In genomic region chr12:32007646-32008045, GRCm38 (mm10) we compare ENCODE assay signal across 24 mouse cellular contexts. TPM values are rescaled to one million over a fixed set of nuclear protein-coding genes. Genes with fewer than 3 reads are reported as not detected.
A peak's percentile ranks its signal among the peaks of the same experiment; 100 is the strongest.
DNase-seq lines count a peak whose midpoint lies in the region; ATAC-seq and TF ChIP-seq lines count a peak whose summit lies in the region.
"Had no signal": no experiment of that assay in that cellular context is flagged by ENCODE, and none has a peak within 500 bp of the region (broad histone marks: within the 10 kb centered on the region; RNA-seq: fewer than 3 reads in every experiment).

No protein-coding gene starts in this region.

- WGBS in liver, postnatal 0 days (ENCODE audit: insufficient replicate concordance): 88% methylated on average over 4 of the region's 4 CpGs
- WGBS in midbrain, embryonic 16.5 days: 68% methylated on average over 4 of the region's 4 CpGs
- WGBS in midbrain, embryonic 15.5 days: 75% methylated on average over 4 of the region's 4 CpGs

- no peaks in the 10 kb centered on the region for H3K36me3 ChIP-seq in liver, postnatal 0 days (replicated peaks; ENCODE audit: insufficient read depth, low read length)
- H3K36me3 ChIP-seq in midbrain, embryonic 16.5 days (ENCODE audit: control insufficient read depth, insufficient read depth, low read length): no peaks in the 10 kb centered on the region
- H3K36me3 ChIP-seq in midbrain, embryonic 15.5 days (replicated peaks): no peaks in the 10 kb centered on the region
- H3K36me3 ChIP-seq: embryonic facial prominence, embryonic 10.5 days; embryonic facial prominence, embryonic 12.5 days; forebrain, embryonic 15.5 days had no signal

- H3K4me2 ChIP-seq in liver, postnatal 0 days (ENCODE audit: low read depth, low read length): no peak overlapping the region
- H3K4me2 ChIP-seq in midbrain, embryonic 16.5 days (ENCODE audit: low read length): no peak overlapping the region
- H3K4me2 ChIP-seq in midbrain, embryonic 15.5 days: no peak overlapping the region
- H3K4me2 ChIP-seq: embryonic facial prominence, embryonic 12.5 days; forebrain, embryonic 13.5 days; forebrain, embryonic 15.5 days had no signal

- H3K4me1 ChIP-seq in liver, postnatal 0 days (ENCODE audit: insufficient read depth): peaks cover 17% of the 10 kb centered on the region
- no peaks in the 10 kb centered on the region for H3K4me1 ChIP-seq in midbrain, embryonic 16.5 days (ENCODE audit: control insufficient read depth, insufficient read depth, low read length)
- H3K4me1 ChIP-seq in midbrain, embryonic 15.5 days: no peaks in the 10 kb centered on the region
- H3K4me1 ChIP-seq: forebrain, embryonic 13.5 days; forebrain, embryonic 15.5 days had no signal

- DNase-seq in adrenal gland, adult (ENCODE audit: inconsistent age in 2 of 2, low spot score in 1 of 2): peak; percentile 30 to 59
- DNase-seq in adrenal gland, postnatal 10 days: no peak
- peak; percentile 25 to 32 for DNase-seq in adrenal gland, postnatal 36 days
- DNase-seq in adrenal gland, adult 18-20 months (ENCODE audit: low spot score in 2 of 2): no peak
- peak; percentile 4 for DNase-seq in liver, postnatal 0 days
- no peak for DNase-seq in liver
- DNase-seq: adrenal gland, adult 8-10 months; B cell, adult 2 months; cerebellum, adult 11-12 months; cerebellum, adult 2 months; cerebellum, adult 9-10 months; cerebellum, postnatal 10 days; cerebellum, postnatal 25 days; forebrain, postnatal 0 days had no signal

- TF ChIP-seq EP300 in liver, postnatal 0 days (IDR thresholded peaks at IDR 0.05; ENCODE audit: low read depth): no peak

- H3K9me3 ChIP-seq in liver, postnatal 0 days (ENCODE audit: low read length): no peaks in the 10 kb centered on the region
- H3K9me3 ChIP-seq in midbrain, embryonic 16.5 days (replicated peaks; ENCODE audit: control insufficient read depth, low read length, poor library complexity, severe bottlenecking): peaks cover 3% of the 10 kb centered on the region; the same call in 1 of the 2 replicates
- H3K9me3 ChIP-seq in midbrain, embryonic 15.5 days: no peaks in the 10 kb centered on the region
- H3K9me3 ChIP-seq: embryonic facial prominence, embryonic 12.5 days; forebrain, embryonic 13.5 days; forebrain, embryonic 15.5 days had no signal

- ATAC-seq in liver, postnatal 0 days: no peak
- peak; percentile 52; the same call in 1 of the 2 replicates for ATAC-seq in midbrain, embryonic 16.5 days
- ATAC-seq in midbrain, embryonic 15.5 days (replicated peaks): no peak
- ATAC-seq: activated CD4-positive, CD25-positive, alpha-beta regulatory T cell, adult 4 months; CD4-positive, CD25-positive, alpha-beta regulatory T cell, adult 4 months; forebrain, embryonic 13.5 days; forebrain, embryonic 15.5 days; forebrain, postnatal 0 days; Patski had no signal

- H3K27ac ChIP-seq in liver, postnatal 0 days (ENCODE audit: low read depth): no peak overlapping the region
- no peak overlapping the region for H3K27ac ChIP-seq in midbrain, embryonic 16.5 days (ENCODE audit: low read length)
- H3K27ac ChIP-seq in midbrain, embryonic 15.5 days: no peak overlapping the region
- H3K27ac ChIP-seq: embryonic facial prominence, embryonic 10.5 days; embryonic facial prominence, embryonic 12.5 days; forebrain, embryonic 13.5 days; forebrain, embryonic 15.5 days had no signal

- H3K4me3 ChIP-seq in liver, postnatal 0 days (ENCODE audit: low read depth, low read length): no peak overlapping the region
- H3K4me3 ChIP-seq in midbrain, embryonic 16.5 days (ENCODE audit: low read depth, low read length): no peak overlapping the region
- H3K4me3 ChIP-seq in midbrain, embryonic 15.5 days: no peak overlapping the region
- H3K4me3 ChIP-seq: embryonic facial prominence, embryonic 10.5 days; embryonic facial prominence, embryonic 12.5 days; forebrain, embryonic 13.5 days; forebrain, embryonic 15.5 days had no signal

- H3K27me3 ChIP-seq in liver, postnatal 0 days (ENCODE audit: insufficient read depth, low read length): no peaks in the 10 kb centered on the region
- H3K27me3 ChIP-seq in midbrain, embryonic 16.5 days (ENCODE audit: control insufficient read depth, insufficient read depth, low read depth, low read length): no peaks in the 10 kb centered on the region
- no peaks in the 10 kb centered on the region for H3K27me3 ChIP-seq in midbrain, embryonic 15.5 days (replicated peaks)
- H3K27me3 ChIP-seq: CH12.LX; embryonic facial prominence, embryonic 12.5 days; forebrain, embryonic 13.5 days; forebrain, embryonic 15.5 days; Patski had no signal

- no peak overlapping the region for H3K9ac ChIP-seq in liver, postnatal 0 days (replicated peaks)
- no peak overlapping the region for H3K9ac ChIP-seq in midbrain, embryonic 16.5 days (ENCODE audit: low read depth, low read length)
- H3K9ac ChIP-seq in midbrain, embryonic 15.5 days: no peak overlapping the region
- H3K9ac ChIP-seq: embryonic facial prominence, embryonic 12.5 days; forebrain, embryonic 13.5 days; forebrain, embryonic 15.5 days; forebrain, postnatal 0 days had no signal

- TF ChIP-seq CTCF in liver, postnatal 0 days (IDR thresholded peaks at IDR 0.05; ENCODE audit: low read depth): no peak

RNA-seq across cellular contexts. Expression of gene Prkar2b, which starts 53.5 kb away (rescaled TPM):
- 100 to 1,000 TPM; 574 to 579 TPM for total RNA-seq in adrenal gland, postnatal 10 days (2021)
- total RNA-seq in adrenal gland, postnatal 36 days (2021): 100 to 1,000 TPM; 417 to 626 TPM
- 100 to 1,000 TPM; 364 to 573 TPM for total RNA-seq in adrenal gland, adult 18-20 months (2021)
- polyA plus RNA-seq in liver, postnatal 0 days (2015; fragmentation: Nextera tagmentation; extraction: Ambion mirVana): 34.0 and 34.6 TPM in 2 replicates
- polyA plus RNA-seq in midbrain, embryonic 16.5 days (2015; fragmentation: Nextera tagmentation; extraction: Ambion mirVana): 146 and 149 TPM in 2 replicates
- 146 and 148 TPM in 2 replicates for polyA plus RNA-seq in midbrain, embryonic 15.5 days (2015; fragmentation: Nextera tagmentation; extraction: Ambion mirVana)

RNA-seq across cellular contexts. Expression of gene Hbp1, which starts 57.3 kb away (rescaled TPM):
- total RNA-seq in adrenal gland, postnatal 10 days (2021): 100 to 1,000 TPM; 106 to 116 TPM
- 100 to 1,000 TPM in 1 of 2 experiments, 10 to 100 TPM in 1; 63.6 to 125 TPM for total RNA-seq in adrenal gland, postnatal 36 days (2021)
- 10 to 100 TPM; 51.5 to 73.9 TPM for total RNA-seq in adrenal gland, adult 18-20 months (2021)
- polyA plus RNA-seq in liver, postnatal 0 days (2015; fragmentation: Nextera tagmentation; extraction: Ambion mirVana): 47.3 and 50.1 TPM in 2 replicates
- polyA plus RNA-seq in midbrain, embryonic 16.5 days (2015; fragmentation: Nextera tagmentation; extraction: Ambion mirVana): 39.8 and 43.2 TPM in 2 replicates
- polyA plus RNA-seq in midbrain, embryonic 15.5 days (2015; fragmentation: Nextera tagmentation; extraction: Ambion mirVana): 48.3 and 49.2 TPM in 2 replicates

Comparison
In these comparisons a context has a peak if more than half of its experiments do, and no peak if none do; other contexts are left out.
1. DNase-seq: peak in adrenal gland, adult (2 of 2), adrenal gland, postnatal 36 days (2 of 2) and liver, postnatal 0 days (single experiment); none in adrenal gland, postnatal 10 days (single experiment), adrenal gland, adult 18-20 months (0 of 2) and liver (single experiment).